Mouse (Mus musculus) myocyte (in vitro differentiated cells): ENCODE data around the gene Pon3. TPM values are rescaled to one million over a fixed set of nuclear protein-coding genes. Genes with fewer than 3 reads are reported as not detected.

Source experiments
- H3K27me3 ChIP-seq: one replicate; pipeline ENCODE4 v1.6.1; 2011; ENCODE audit not compliant: control insufficient read depth, insufficient read depth, insufficient read length
- H3K36me3 ChIP-seq: one replicate; pipeline ENCODE4 v1.6.1; 2011; ENCODE audit not compliant: control insufficient read depth, insufficient read depth
- H3K4me2 ChIP-seq: one replicate; pipeline ENCODE4 v1.6.1; 2011; ENCODE audit warnings: low read depth, control low read depth
- H3K4me3 ChIP-seq: one replicate; pipeline ENCODE4 v1.5.1; 2011; ENCODE audit warnings: mild to moderate bottlenecking, control low read depth, moderate library complexity
- H3K79me2 ChIP-seq: one replicate; pipeline ENCODE4 v1.6.1; 2011; ENCODE audit not compliant: control insufficient read depth, insufficient read depth
- H3ac ChIP-seq: one replicate; pipeline ENCODE4 v1.6.1; 2011; ENCODE audit not compliant: control insufficient read depth, insufficient read length
- CEBPB ChIP-seq: IDR thresholded peaks from 2 replicates; pipeline ENCODE4 v1.6.1; 2011; ENCODE audit warnings: mild to moderate bottlenecking, moderate library complexity; ENCODE audit not compliant: poor library complexity, insufficient read depth, severe bottlenecking
- E2F4 ChIP-seq: IDR thresholded peaks from one replicate; pipeline ENCODE4 v1.6.1; 2011; ENCODE audit warnings: mild to moderate bottlenecking, control low read depth, moderate library complexity; ENCODE audit not compliant: insufficient read depth
- MAX ChIP-seq: IDR thresholded peaks from one replicate; pipeline ENCODE4 v1.6.1; 2011; ENCODE audit warnings: low read depth, mild to moderate bottlenecking, control low read depth
- MYOD1 ChIP-seq, 3 experiments: IDR thresholded peaks; one replicate each; pipeline ENCODE4 v1.6.1; 2011; ENCODE audit warnings: control low read depth in 2 of 3, low read depth in 2 of 3, mild to moderate bottlenecking in 2 of 3, moderate library complexity in 1 of 3; ENCODE audit not compliant: insufficient read length in 2 of 3, control insufficient read depth in 1 of 3
- MYOG ChIP-seq, 3 experiments: IDR thresholded peaks; one replicate each; pipeline ENCODE4 v1.6.1; 2011; ENCODE audit warnings: control low read depth in 2 of 3, low read depth in 2 of 3, mild to moderate bottlenecking in 2 of 3; ENCODE audit not compliant: insufficient read length in 2 of 3, control insufficient read depth in 1 of 3, insufficient read depth in 1 of 3
- POLR2A ChIP-seq: IDR thresholded peaks from one replicate; pipeline ENCODE4 v1.6.1; 2011; ENCODE audit warnings: low read depth, mild to moderate bottlenecking, control low read depth, moderate library complexity; ENCODE audit not compliant: insufficient read length
- POLR2AphosphoS2 ChIP-seq: IDR thresholded peaks from one replicate; pipeline ENCODE4 v1.6.1; 2011; ENCODE audit warnings: low read depth, control low read depth; ENCODE audit not compliant: insufficient read length
- REST ChIP-seq: IDR thresholded peaks from one replicate; pipeline ENCODE4 v1.6.1; 2011; ENCODE audit warnings: mild to moderate bottlenecking, control low read depth, moderate library complexity; ENCODE audit not compliant: insufficient read depth, insufficient read length
- SRF ChIP-seq: IDR thresholded peaks from one replicate; pipeline ENCODE4 v1.6.1; 2011; ENCODE audit warnings: low read depth; ENCODE audit not compliant: control insufficient read depth, insufficient read length
- TCF12 ChIP-seq: IDR thresholded peaks from one replicate; pipeline ENCODE4 v1.6.1; 2011; ENCODE audit warnings: mild to moderate bottlenecking, control low read depth; ENCODE audit not compliant: poor library complexity, insufficient read depth, severe bottlenecking
- TCF3 ChIP-seq: IDR thresholded peaks from one replicate; pipeline ENCODE4 v1.6.1; 2011; ENCODE audit warnings: low read depth, control low read depth; ENCODE audit not compliant: insufficient read length
- polyA plus RNA-seq: library from polyadenylated mRNA; unstranded; fragments of >200 nt; fragmentation: generic; extraction: Trizol; gene quantifications from one replicate; pipeline ENCODE4 v1.2.1, GENCODE M21; 2012; ENCODE audit warnings: missing spikeins

Gene Pon3
- polyA plus RNA-seq, 1 experiment = 1.8 TPM

DNA sequence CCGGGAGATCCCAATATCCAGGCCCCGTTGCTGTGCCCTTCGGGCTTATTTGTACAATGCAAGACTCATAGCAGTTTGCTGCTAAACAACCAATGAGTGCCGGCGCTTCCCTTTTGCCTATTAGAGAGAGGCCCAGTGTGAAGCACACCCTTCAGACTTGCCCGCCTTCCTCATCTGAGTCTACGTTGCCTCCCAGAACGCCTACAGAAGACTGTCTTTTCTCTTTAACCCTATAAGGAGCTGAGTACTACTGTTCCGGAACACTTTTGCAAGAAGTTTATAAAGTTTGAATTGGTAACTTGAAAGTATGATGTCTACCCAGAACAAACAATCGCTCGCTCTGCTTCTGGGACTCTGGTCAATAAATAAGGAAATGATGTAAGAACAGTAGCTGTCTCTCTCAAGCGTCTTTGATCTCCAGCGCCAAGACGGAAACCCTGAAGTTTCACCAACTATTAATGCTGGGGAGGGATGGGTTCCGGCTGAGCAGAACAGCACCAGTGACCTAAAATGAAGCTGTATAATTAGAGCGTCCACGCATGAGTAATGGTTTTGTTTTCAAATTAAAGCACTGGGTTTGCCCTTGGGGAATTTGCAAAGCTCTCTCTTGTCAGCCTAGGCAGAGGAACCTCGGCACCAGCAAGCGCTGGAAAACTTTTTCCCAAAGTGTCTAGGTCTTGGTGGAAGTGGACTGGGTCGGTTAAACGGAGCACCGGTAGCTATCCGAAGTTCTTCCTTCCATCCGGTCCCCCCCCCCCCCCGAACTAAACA, 41.4 kb upstream of the Pon3 start:
- Histone ChIP-seq H3K79me2 (peaks cover 15% of the 10 kb centered on the region), H3K27me3 (no peaks in the 10 kb centered on the region), H3ac (peak overlapping the region; percentile 71), H3K4me2 (peak overlapping the region; percentile 82), H3K36me3 (no peaks in the 10 kb centered on the region), H3K4me3 (peak overlapping the region; percentile 46)
- TF ChIP-seq MYOG (IDR thresholded peaks at IDR 0.05; ENCODE audit: control insufficient read depth in 1 of 3, insufficient read depth in 1 of 3, insufficient read length in 2 of 3, low read depth in 2 of 3) = no peak
- no peak for TF ChIP-seq TCF3
- TF ChIP-seq POLR2A = peak; percentile 45
- no peak for TF ChIP-seq E2F4
- TF ChIP-seq CEBPB = peak; percentile 3; the same call in 1 of the 2 replicates

DNA sequence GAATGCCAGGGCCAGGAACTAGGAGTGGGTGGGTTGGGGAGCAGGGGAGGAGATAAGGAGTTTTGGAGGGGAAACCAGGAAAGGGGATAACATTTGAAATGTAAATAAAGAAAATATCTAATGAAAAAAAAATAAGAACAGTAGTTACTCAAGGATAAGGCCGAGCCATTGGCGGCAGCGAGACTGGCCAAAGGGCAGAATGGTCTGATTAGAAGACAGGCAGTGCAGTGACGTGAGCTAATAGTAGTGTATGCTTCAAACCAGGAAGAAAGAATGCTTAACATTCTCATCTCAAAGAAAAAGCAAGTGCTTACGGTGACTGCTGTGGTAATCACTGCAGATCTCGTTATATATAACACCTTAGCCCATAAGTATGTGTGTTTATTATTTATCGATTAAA, 40.0 kb upstream of the Pon3 start:
- no peaks in the 10 kb centered on the region for H3K36me3 ChIP-seq
- no peak overlapping the region for H3K4me3 ChIP-seq
- no peak overlapping the region for H3ac ChIP-seq
- H3K27me3 ChIP-seq = no peaks in the 10 kb centered on the region
- H3K79me2 ChIP-seq = peaks cover 15% of the 10 kb centered on the region
- H3K4me2 ChIP-seq = no peak overlapping the region
- TF ChIP-seq REST = no peak
- no peak for TF ChIP-seq POLR2AphosphoS2
- TF ChIP-seq TCF12 = no peak
- no peak for TF ChIP-seq TCF3
- no peak for TF ChIP-seq POLR2A
- TF ChIP-seq E2F4 = no peak
- no peak for TF ChIP-seq MYOG (IDR thresholded peaks at IDR 0.05; ENCODE audit: control insufficient read depth in 1 of 3, insufficient read depth in 1 of 3, insufficient read length in 2 of 3, low read depth in 2 of 3)

DNA sequence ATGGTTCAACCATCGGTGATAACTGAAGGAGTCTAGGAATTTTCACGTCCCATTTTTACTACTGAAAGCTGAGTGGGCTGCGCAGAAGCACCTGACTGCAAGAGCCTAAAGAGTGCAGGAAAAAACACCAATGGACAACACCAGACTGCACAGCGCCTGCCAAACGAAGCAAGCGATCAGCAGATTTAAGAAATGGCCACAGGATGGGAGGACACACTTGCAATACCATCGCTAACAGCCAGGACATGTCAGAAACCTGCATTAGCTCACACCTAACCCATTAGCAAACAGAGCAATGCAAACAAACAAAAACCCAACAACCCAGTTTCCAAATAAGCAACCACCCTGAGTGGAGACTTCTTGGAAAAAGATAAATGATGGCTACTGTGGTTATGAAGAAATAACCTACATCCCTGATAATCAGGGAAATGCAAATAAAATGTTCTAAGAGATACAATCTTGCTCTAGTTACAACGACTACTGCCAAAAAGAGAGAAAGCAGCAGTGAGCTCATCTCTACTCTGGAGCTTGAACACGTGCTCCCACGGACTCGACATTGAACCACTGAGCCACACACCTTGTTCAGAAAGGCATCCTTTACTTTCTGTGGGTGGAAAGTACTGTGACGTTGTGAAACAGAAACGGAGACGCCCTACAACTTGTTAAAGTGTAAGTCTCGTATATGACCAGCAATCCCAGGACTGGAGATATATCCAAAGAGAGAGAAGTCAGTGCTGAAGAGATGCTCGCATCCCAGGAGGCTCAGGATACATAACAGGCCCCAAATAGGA, 38.8 kb upstream of the Pon3 start:
- Histone ChIP-seq H3ac (no peak overlapping the region), H3K79me2 (peaks cover 15% of the 10 kb centered on the region), H3K4me3 (no peak overlapping the region), H3K27me3 (no peaks in the 10 kb centered on the region), H3K4me2 (no peak overlapping the region), H3K36me3 (no peaks in the 10 kb centered on the region)
- TF ChIP-seq E2F4 (no peak), CEBPB (no peak), MYOD1 (IDR thresholded peaks at IDR 0.05; ENCODE audit: control insufficient read depth in 1 of 3, insufficient read length in 2 of 3, low read depth in 2 of 3) (no peak)

DNA sequence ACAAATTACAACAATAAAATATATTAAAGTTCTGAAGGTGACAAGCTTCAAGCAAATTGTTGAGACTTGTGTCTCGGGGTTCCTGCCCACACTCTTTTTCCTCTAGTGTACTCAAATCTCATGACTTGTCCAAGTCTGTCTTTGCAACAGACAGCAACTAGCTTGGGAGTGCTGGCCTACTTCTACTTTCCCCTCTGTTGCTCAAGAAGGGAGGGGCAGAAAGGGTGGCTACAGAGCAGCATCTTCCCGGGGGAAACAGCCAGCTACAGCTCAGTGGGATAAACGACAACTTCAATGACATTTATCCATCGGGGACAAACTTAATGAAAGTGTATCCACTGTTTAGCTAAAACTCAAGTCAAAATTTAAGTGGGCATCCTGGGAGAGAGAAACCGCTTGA, 36.8 kb upstream of the Pon3 start:
- Histone ChIP-seq H3ac (no peak overlapping the region), H3K4me3 (no peak overlapping the region), H3K27me3 (no peaks in the 10 kb centered on the region), H3K36me3 (no peaks in the 10 kb centered on the region), H3K79me2 (peaks cover 15% of the 10 kb centered on the region), H3K4me2 (no peak overlapping the region)
- TF ChIP-seq TCF12 = no peak
- no peak for TF ChIP-seq REST
- TF ChIP-seq MYOD1 (IDR thresholded peaks at IDR 0.05; ENCODE audit: control insufficient read depth in 1 of 3, insufficient read length in 2 of 3, low read depth in 2 of 3) = no peak
- TF ChIP-seq MAX = no peak
- no peak for TF ChIP-seq TCF3
- no peak for TF ChIP-seq SRF

DNA sequence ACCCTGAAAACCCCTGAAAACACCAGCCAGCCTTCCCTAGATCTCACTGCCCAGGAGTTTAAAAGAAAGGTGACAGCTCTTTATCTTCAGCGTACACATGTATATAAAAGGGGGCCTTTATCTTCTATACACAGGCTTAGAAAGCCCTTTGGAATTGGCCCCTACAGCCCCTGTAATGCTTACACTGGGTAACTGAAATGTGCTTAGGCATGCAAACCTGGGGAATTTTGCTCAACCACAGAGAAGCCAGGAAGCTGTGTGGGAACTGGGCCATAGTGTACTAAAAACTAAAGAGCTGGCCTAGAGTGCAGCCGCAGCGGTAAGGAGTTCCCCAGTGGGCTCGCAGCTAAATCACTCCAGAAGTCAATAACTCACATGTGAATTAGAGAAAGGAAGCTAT, 35.4 kb upstream of the Pon3 start:
- TF ChIP-seq POLR2AphosphoS2 (no peak), MYOD1 (IDR thresholded peaks at IDR 0.05; ENCODE audit: control insufficient read depth in 1 of 3, insufficient read length in 2 of 3, low read depth in 2 of 3) (no peak), E2F4 (no peak), SRF (no peak), POLR2A (no peak), TCF12 (no peak), CEBPB (no peak), TCF3 (no peak)
- no peaks in the 10 kb centered on the region for H3K36me3 ChIP-seq

More for the DNA sequence above, 35.4 kb upstream of the Pon3 start:
- H3K4me2 ChIP-seq = no peak overlapping the region
- no peak overlapping the region for H3ac ChIP-seq
- H3K27me3 ChIP-seq = no peaks in the 10 kb centered on the region
- H3K4me3 ChIP-seq = no peak overlapping the region
- peaks cover 10% of the 10 kb centered on the region for H3K79me2 ChIP-seq
